In the genomic region with DNA sequence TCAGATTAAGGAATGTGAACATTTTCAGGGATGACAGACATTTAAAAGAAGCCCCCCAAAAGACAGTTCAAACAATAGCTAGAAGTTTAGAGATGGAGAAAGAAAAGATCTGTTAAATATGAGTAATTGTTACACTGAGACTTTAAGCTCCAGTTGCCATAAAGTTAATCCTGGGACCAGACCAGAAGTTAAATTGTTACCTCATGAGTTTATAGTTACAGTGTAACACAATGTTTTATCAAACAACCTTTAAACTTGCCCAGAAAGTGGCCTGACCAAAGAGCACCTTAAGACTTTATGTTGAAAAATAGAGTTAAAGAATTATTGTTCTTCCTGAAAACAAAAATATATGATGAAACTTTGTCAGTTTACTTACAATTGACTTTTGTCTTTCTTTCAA, we compare ENCODE assay signal across 28 mouse cellular contexts. TPM values are rescaled to one million over a fixed set of nuclear protein-coding genes. Genes with fewer than 3 reads are reported as not detected.
"Had no signal": no experiment of that assay in that cellular context is flagged by ENCODE, and none has a peak within 500 bp of the region (broad histone marks: within the 10 kb centered on the region; RNA-seq: fewer than 3 reads in every experiment).

No protein-coding gene starts in this region.

- H3K9ac ChIP-seq: limb, embryonic 12.5 days; limb, embryonic 15.5 days; liver, embryonic 13.5 days; neural tube, embryonic 12.5 days; neural tube, embryonic 15.5 days; stomach, embryonic 15.5 days had no signal

- H3K4me3 ChIP-seq: left cerebral cortex, adult 2 months; limb, embryonic 12.5 days; limb, embryonic 15.5 days; liver, embryonic 13.5 days; neural tube, embryonic 12.5 days; neural tube, embryonic 15.5 days; stomach, embryonic 15.5 days had no signal

- H3K9me3 ChIP-seq: limb, embryonic 12.5 days; limb, embryonic 15.5 days; liver, embryonic 13.5 days; neural tube, embryonic 12.5 days; neural tube, embryonic 15.5 days; stomach, embryonic 15.5 days had no signal

- H3K36me3 ChIP-seq: limb, embryonic 12.5 days; limb, embryonic 15.5 days; liver, embryonic 13.5 days; neural tube, embryonic 12.5 days; neural tube, embryonic 15.5 days; stomach, embryonic 15.5 days had no signal

- ATAC-seq: hindbrain, embryonic 16.5 days; inflammation-experienced regulatory T-cells, adult 6 months had no signal

- DNase-seq: left cerebral cortex, postnatal 4 days; liver, embryonic 13.5 days; lung, adult 2 months; lung, postnatal 14 days; lung, postnatal 4 days; right cerebral cortex, adult 18-20 months; right cerebral cortex, postnatal 14 days; right cerebral cortex, postnatal 4 days; spleen, adult 18-20 months; thymus, postnatal 25 days had no signal

- H3K27ac ChIP-seq: kidney, postnatal 0 days; left cerebral cortex, adult 2 months; limb, embryonic 12.5 days; limb, embryonic 15.5 days; liver, embryonic 13.5 days; neural tube, embryonic 12.5 days; neural tube, embryonic 15.5 days; stomach, embryonic 15.5 days had no signal

- H3K4me2 ChIP-seq: limb, embryonic 12.5 days; limb, embryonic 15.5 days; liver, embryonic 13.5 days; neural tube, embryonic 12.5 days; neural tube, embryonic 15.5 days; stomach, embryonic 15.5 days had no signal

- H3K4me1 ChIP-seq: limb, embryonic 15.5 days; liver, embryonic 13.5 days; neural tube, embryonic 12.5 days; neural tube, embryonic 15.5 days had no signal

- H3K27me3 ChIP-seq: limb, embryonic 12.5 days; limb, embryonic 15.5 days; liver, embryonic 13.5 days; neural tube, embryonic 12.5 days; neural tube, embryonic 15.5 days; stomach, embryonic 15.5 days had no signal

RNA-seq across cellular contexts. Expression of a gene that starts 46.9 kb away (rescaled TPM):
- total RNA-seq: layer of hippocampus, adult 18-20 months; layer of hippocampus, postnatal 25 days; left cerebral cortex, adult 2 months; left cerebral cortex, postnatal 10 days; left cerebral cortex, postnatal 4 days; megakaryocyte progenitor cell, adult 5-6 weeks; megakaryocyte-erythroid progenitor cell, adult 5-6 weeks had no signal
- polyA plus RNA-seq: hindbrain, embryonic 16.5 days; inflammation-experienced regulatory T-cells, adult 6 months; kidney, postnatal 0 days; limb, embryonic 12.5 days; limb, embryonic 15.5 days; liver, embryonic 13.5 days; liver, embryonic 16.5 days; lung, adult 2 months; lung, embryonic 16.5 days; midbrain, embryonic 14.5 days; neural tube, embryonic 12.5 days; neural tube, embryonic 15.5 days; stomach, embryonic 15.5 days; thymus, postnatal 0 days had no signal

RNA-seq across cellular contexts. Expression of a gene that starts 56.0 kb away (rescaled TPM):
- total RNA-seq: layer of hippocampus, adult 18-20 months; layer of hippocampus, postnatal 25 days; left cerebral cortex, adult 2 months; left cerebral cortex, postnatal 10 days; left cerebral cortex, postnatal 4 days; megakaryocyte progenitor cell, adult 5-6 weeks; megakaryocyte-erythroid progenitor cell, adult 5-6 weeks had no signal
- polyA plus RNA-seq: hindbrain, embryonic 16.5 days; inflammation-experienced regulatory T-cells, adult 6 months; kidney, postnatal 0 days; limb, embryonic 12.5 days; limb, embryonic 15.5 days; liver, embryonic 13.5 days; liver, embryonic 16.5 days; lung, embryonic 16.5 days; midbrain, embryonic 14.5 days; neural tube, embryonic 12.5 days; neural tube, embryonic 15.5 days; stomach, embryonic 15.5 days; thymus, postnatal 0 days had no signal
